Mouse (Mus musculus): ENCODE results near the gene Cnfn. TPM values are rescaled to one million over a fixed set of nuclear protein-coding genes. Genes with fewer than 3 reads are reported as not detected.

Gene Cnfn
- total RNA-seq, 2 experiments from 2014 or later = not detected

Other genes starting within 250 kb of the Cnfn start
- gene Pou2f2, start 190.0 kb downstream of the Cnfn start, total RNA-seq (2015; ENCODE audit: low replicate concordance) = 4.2 and 6.1 TPM in 2 replicates
- gene Pou2f2, start 190.0 kb downstream of the Cnfn start, total RNA-seq (2017; ENCODE audit: low replicate concordance) = 1.6 and 2.7 TPM in 2 replicates
- gene Dedd2, start 149.1 kb downstream of the Cnfn start, total RNA-seq (2015; ENCODE audit: low replicate concordance) = 29.9 and 31.4 TPM in 2 replicates
- 87.7 and 89.0 TPM in 2 replicates for gene Dedd2, start 149.1 kb downstream of the Cnfn start, total RNA-seq (2017; ENCODE audit: low replicate concordance)
- 18.0 and 32.8 TPM in 2 replicates for gene Zfp526, start 148.3 kb downstream of the Cnfn start, total RNA-seq (2015; ENCODE audit: low replicate concordance)
- gene Zfp526, start 148.3 kb downstream of the Cnfn start, total RNA-seq (2017; ENCODE audit: low replicate concordance) = 27.6 and 29.6 TPM in 2 replicates
- gene Gsk3a, start 131.9 kb downstream of the Cnfn start, total RNA-seq (2015; ENCODE audit: low replicate concordance) = 122 and 132 TPM in 2 replicates
- gene Gsk3a, start 131.9 kb downstream of the Cnfn start, total RNA-seq (2017; ENCODE audit: low replicate concordance) = 53.0 and 74.3 TPM in 2 replicates
- 0.72 and 3.4 TPM in 2 replicates for gene Erf, start 119.0 kb downstream of the Cnfn start, total RNA-seq (2015; ENCODE audit: low replicate concordance)
- 0.61 and 1.8 TPM in 2 replicates for gene Erf, start 119.0 kb downstream of the Cnfn start, total RNA-seq (2017; ENCODE audit: low replicate concordance)
- gene Cic, start 102.0 kb downstream of the Cnfn start, total RNA-seq (2015; ENCODE audit: low replicate concordance) = 114 and 181 TPM in 2 replicates
- 70.5 and 90.7 TPM in 2 replicates for gene Cic, start 102.0 kb downstream of the Cnfn start, total RNA-seq (2017; ENCODE audit: low replicate concordance)
- gene Pafah1b3, start 71.7 kb downstream of the Cnfn start, total RNA-seq (2015; ENCODE audit: low replicate concordance) = 20.2 and 26.8 TPM in 2 replicates
- gene Pafah1b3, start 71.7 kb downstream of the Cnfn start, total RNA-seq (2017; ENCODE audit: low replicate concordance) = 8.9 and 17.3 TPM in 2 replicates
- gene Prr19, start 68.3 kb downstream of the Cnfn start, total RNA-seq (2015; ENCODE audit: low replicate concordance) = not detected in 2 replicates
- gene Prr19, start 68.3 kb downstream of the Cnfn start, total RNA-seq (2017; ENCODE audit: low replicate concordance) = not detected in 2 replicates
- gene Tmem145, start 63.6 kb downstream of the Cnfn start, total RNA-seq (2015; ENCODE audit: low replicate concordance) = not detected in 2 replicates
- gene Tmem145, start 63.6 kb downstream of the Cnfn start, total RNA-seq (2017; ENCODE audit: low replicate concordance) = not detected in 2 replicates
- gene Megf8, start 52.6 kb downstream of the Cnfn start, total RNA-seq (2015; ENCODE audit: low replicate concordance) = 0.42 TPM in 1 of 2 replicates, not detected in the other
- gene Megf8, start 52.6 kb downstream of the Cnfn start, total RNA-seq (2017; ENCODE audit: low replicate concordance) = 0.64 TPM in 1 of 2 replicates, not detected in the other
- 1.1 and 10.9 TPM in 2 replicates for gene Lipe, start 29.0 kb upstream of the Cnfn start, total RNA-seq (2015; ENCODE audit: low replicate concordance)
- gene Lipe, start 29.0 kb upstream of the Cnfn start, total RNA-seq (2017; ENCODE audit: low replicate concordance) = 0.23 and 13.1 TPM in 2 replicates
- gene Cxcl17, start 43.2 kb upstream of the Cnfn start, total RNA-seq (2015; ENCODE audit: low replicate concordance) = not detected in 2 replicates
- gene Cxcl17, start 43.2 kb upstream of the Cnfn start, total RNA-seq (2017; ENCODE audit: low replicate concordance) = not detected in 2 replicates
- gene Ceacam1, start 107.9 kb upstream of the Cnfn start, total RNA-seq (2015; ENCODE audit: low replicate concordance) = 52.0 and 58.4 TPM in 2 replicates
- gene Ceacam1, start 107.9 kb upstream of the Cnfn start, total RNA-seq (2017; ENCODE audit: low replicate concordance) = 9.5 and 13.3 TPM in 2 replicates
- gene Ceacam2, start 170.1 kb upstream of the Cnfn start, total RNA-seq (2015; ENCODE audit: low replicate concordance) = not detected in 2 replicates
- not detected in 2 replicates for gene Ceacam2, start 170.1 kb upstream of the Cnfn start, total RNA-seq (2017; ENCODE audit: low replicate concordance)
- gene Erich4, start 246.2 kb upstream of the Cnfn start, total RNA-seq (2015; ENCODE audit: low replicate concordance) = not detected in 2 replicates
- gene Erich4, start 246.2 kb upstream of the Cnfn start, total RNA-seq (2017; ENCODE audit: low replicate concordance) = not detected in 2 replicates
- gene Dmac2, start 249.7 kb upstream of the Cnfn start, total RNA-seq (2015; ENCODE audit: low replicate concordance) = 3.4 and 7.9 TPM in 2 replicates
- gene Dmac2, start 249.7 kb upstream of the Cnfn start, total RNA-seq (2017; ENCODE audit: low replicate concordance) = 3.0 and 8.5 TPM in 2 replicates

Data from erythroid progenitor cell, adult 5-6 weeks (primary cell).